Mouse (Mus musculus): ENCODE data around the gene Eif3i. TPM values are rescaled to one million over a fixed set of nuclear protein-coding genes. Genes with fewer than 3 reads are reported as not detected.
A peak's percentile ranks its signal among the peaks of the same experiment; 100 is the strongest.

Eif3i gene
- polyA plus RNA-seq, 1 experiment = 204 TPM

DNA sequence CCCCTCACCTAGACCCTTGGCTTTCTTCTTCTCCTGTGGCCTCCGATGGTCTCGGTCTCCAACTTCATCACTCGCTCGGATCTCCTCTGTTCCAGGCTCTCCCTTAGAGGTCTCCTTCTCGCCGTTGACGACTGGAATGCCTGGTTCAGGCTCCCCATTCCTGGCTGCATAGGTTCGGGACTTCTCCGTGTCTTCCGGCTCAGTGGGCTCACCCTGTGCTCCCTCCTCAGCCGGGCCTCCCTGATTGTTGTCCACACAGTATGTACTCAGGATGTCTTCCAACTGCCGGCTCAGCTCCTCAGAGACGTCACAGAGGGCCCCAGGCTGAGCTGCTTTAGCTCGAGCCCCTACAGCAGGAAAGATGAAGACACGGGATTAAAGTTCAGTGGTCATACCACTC is 38.8 kb upstream of the Eif3i start:
- peaks cover 6% of the 10 kb centered on the region for H3K36me3 ChIP-seq (ENCODE audit: control insufficient read depth, insufficient read depth, low read length)
- TF ChIP-seq POLR2A (IDR thresholded peaks at IDR 0.05; ENCODE audit: control insufficient read depth, low read depth, low read length) (no peak), CTCF (IDR thresholded peaks at IDR 0.05; ENCODE audit: control insufficient read depth, insufficient read depth, insufficient replicate concordance, low read depth, low read length) (no peak)
- peaks cover 12% of the 10 kb centered on the region for H3K4me1 ChIP-seq (ENCODE audit: control insufficient read depth, insufficient read depth, low read length)
- H3K4me3 ChIP-seq (ENCODE audit: control insufficient read depth, low read depth, low read length) = peak overlapping the region; percentile 4
- H3K27me3 ChIP-seq (ENCODE audit: control insufficient read depth, insufficient read depth, low read length) = no peaks in the 10 kb centered on the region
- H3K27ac ChIP-seq (ENCODE audit: control insufficient read depth, insufficient read depth, low read depth, low read length) = 0 out of 2 replicates have a peak overlapping the region, but pooled peaks have one; percentile 3

DNA sequence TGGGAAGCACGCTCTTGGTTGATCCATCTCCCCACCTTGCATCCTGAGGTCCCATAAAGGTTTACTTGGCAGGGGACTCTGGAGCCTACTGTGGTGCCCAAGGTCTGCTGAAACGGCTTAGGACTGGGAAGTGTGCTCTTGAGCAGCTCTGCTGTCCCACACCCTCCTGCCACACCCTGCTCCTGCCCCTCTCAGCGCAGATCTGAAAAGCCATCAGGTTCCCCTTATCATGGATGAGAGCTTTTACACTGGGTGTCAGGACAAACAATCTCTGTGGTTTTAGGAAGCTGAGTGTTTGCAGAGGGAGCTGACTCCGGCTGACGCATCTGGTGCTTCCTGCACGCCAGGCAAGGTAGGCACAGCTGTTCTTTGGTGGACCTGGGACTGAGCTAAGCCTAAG is 33.4 kb upstream of the Eif3i start:
- Histone ChIP-seq H3K36me3 (ENCODE audit: control insufficient read depth, insufficient read depth, low read length) (peaks cover 8% of the 10 kb centered on the region), H3K4me3 (ENCODE audit: control insufficient read depth, low read depth, low read length) (no peak overlapping the region), H3K27me3 (ENCODE audit: control insufficient read depth, insufficient read depth, low read length) (no peaks in the 10 kb centered on the region), H3K27ac (ENCODE audit: control insufficient read depth, insufficient read depth, low read depth, low read length) (no peak overlapping the region), H3K4me1 (ENCODE audit: control insufficient read depth, insufficient read depth, low read length) (no peaks in the 10 kb centered on the region)
- TF ChIP-seq POLR2A (IDR thresholded peaks at IDR 0.05; ENCODE audit: control insufficient read depth, low read depth, low read length) (no peak), CTCF (IDR thresholded peaks at IDR 0.05; ENCODE audit: control insufficient read depth, insufficient read depth, insufficient replicate concordance, low read depth, low read length) (no peak)

GRCm38 (mm10) chr4:129631867-129632266 is 31.4 kb upstream of the Eif3i start:
- TF ChIP-seq CTCF (IDR thresholded peaks at IDR 0.05; ENCODE audit: control insufficient read depth, insufficient read depth, insufficient replicate concordance, low read depth, low read length) = no peak
- no peak for TF ChIP-seq POLR2A (IDR thresholded peaks at IDR 0.05; ENCODE audit: control insufficient read depth, low read depth, low read length)

DNA sequence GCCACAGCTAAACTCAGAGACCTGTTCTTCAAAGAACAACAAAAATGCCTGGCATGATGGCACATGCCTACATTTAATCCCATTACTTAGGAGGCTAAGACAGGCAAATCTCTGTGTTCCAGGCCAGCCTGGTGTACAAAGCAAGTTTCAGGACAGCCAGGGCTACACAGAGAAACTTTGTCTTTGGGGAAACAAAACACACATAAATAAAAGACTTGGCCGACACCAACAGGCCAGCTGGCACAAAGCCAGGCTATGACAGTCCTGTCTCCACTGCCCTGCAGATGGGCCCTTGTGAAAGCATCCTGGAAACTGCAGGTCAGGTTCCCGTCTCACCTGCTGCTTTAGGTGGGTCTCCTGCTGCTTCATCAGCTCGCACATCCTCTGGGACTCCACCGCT is 30.5 kb upstream of the Eif3i start:
- H3K4me3 ChIP-seq (ENCODE audit: control insufficient read depth, low read depth, low read length) = no peak overlapping the region
- H3K4me1 ChIP-seq (ENCODE audit: control insufficient read depth, insufficient read depth, low read length) = no peaks in the 10 kb centered on the region
- H3K36me3 ChIP-seq (ENCODE audit: control insufficient read depth, insufficient read depth, low read length) = peaks cover 8% of the 10 kb centered on the region

More at GRCm38 (mm10) chr4:129631867-129632266, 31.4 kb upstream of the Eif3i start:
- Histone ChIP-seq H3K36me3 (ENCODE audit: control insufficient read depth, insufficient read depth, low read length) (peaks cover 8% of the 10 kb centered on the region), H3K27me3 (ENCODE audit: control insufficient read depth, insufficient read depth, low read length) (no peaks in the 10 kb centered on the region), H3K4me3 (ENCODE audit: control insufficient read depth, low read depth, low read length) (no peak overlapping the region), H3K4me1 (ENCODE audit: control insufficient read depth, insufficient read depth, low read length) (no peaks in the 10 kb centered on the region), H3K27ac (ENCODE audit: control insufficient read depth, insufficient read depth, low read depth, low read length) (no peak overlapping the region)

DNA sequence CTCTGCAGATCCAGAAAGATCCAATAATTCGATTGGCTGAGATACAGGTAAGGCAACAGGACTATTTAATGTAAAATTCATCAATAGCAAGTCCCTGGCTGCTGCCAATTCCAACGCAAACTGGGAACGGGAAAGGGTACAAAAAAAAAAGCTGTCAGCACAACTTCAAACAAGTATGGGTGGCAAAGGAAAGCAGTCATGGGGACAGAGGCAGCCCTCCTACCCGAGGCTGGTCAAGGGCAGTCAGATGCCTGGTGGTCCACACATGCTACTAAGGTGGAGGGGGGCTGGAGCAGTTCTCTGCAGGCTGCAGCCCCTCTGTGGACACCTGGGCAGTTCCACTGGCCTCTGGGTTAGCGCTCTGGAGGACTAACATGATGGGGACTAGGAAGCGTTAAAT is 25.6 kb upstream of the Eif3i start:
- H3K36me3 ChIP-seq (ENCODE audit: control insufficient read depth, insufficient read depth, low read length) = no peaks in the 10 kb centered on the region; the same call in 1 of the 2 replicates

More for the DNA sequence above, 30.5 kb upstream of the Eif3i start:
- TF ChIP-seq CTCF (IDR thresholded peaks at IDR 0.05; ENCODE audit: control insufficient read depth, insufficient read depth, insufficient replicate concordance, low read depth, low read length) = no peak
- TF ChIP-seq POLR2A (IDR thresholded peaks at IDR 0.05; ENCODE audit: control insufficient read depth, low read depth, low read length) = no peak
- Histone ChIP-seq H3K27ac (ENCODE audit: control insufficient read depth, insufficient read depth, low read depth, low read length) (no peak overlapping the region), H3K27me3 (ENCODE audit: control insufficient read depth, insufficient read depth, low read length) (no peaks in the 10 kb centered on the region)

DNA sequence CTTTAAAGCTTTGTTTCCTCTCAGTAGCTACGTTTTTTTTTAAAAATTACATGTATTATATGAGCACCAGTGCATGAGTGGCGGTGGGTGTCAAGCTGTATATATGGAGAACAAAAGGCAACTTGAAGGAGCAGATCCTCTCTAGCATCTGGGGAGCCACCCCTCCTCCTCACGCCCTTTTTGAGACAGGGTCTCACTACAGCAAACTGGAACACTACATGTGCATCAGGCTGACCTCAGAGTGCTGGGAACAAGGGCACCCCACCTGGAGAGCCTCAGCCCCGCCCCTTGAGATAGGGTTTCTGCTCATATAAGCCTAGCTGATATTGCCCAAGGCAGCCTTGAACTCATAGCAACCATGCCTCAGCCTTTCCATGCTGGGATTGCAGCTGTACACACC is 25.0 kb upstream of the Eif3i start:
- Histone ChIP-seq H3K4me3 (ENCODE audit: control insufficient read depth, low read depth, low read length) (no peak overlapping the region), H3K36me3 (ENCODE audit: control insufficient read depth, insufficient read depth, low read length) (no peaks in the 10 kb centered on the region; the same call in 1 of the 2 replicates), H3K27ac (ENCODE audit: control insufficient read depth, insufficient read depth, low read depth, low read length) (no peak overlapping the region)

More for the DNA sequence above, 25.6 kb upstream of the Eif3i start:
- TF ChIP-seq POLR2A (IDR thresholded peaks at IDR 0.05; ENCODE audit: control insufficient read depth, low read depth, low read length) (no peak), CTCF (IDR thresholded peaks at IDR 0.05; ENCODE audit: control insufficient read depth, insufficient read depth, insufficient replicate concordance, low read depth, low read length) (no peak)
- Histone ChIP-seq H3K27ac (ENCODE audit: control insufficient read depth, insufficient read depth, low read depth, low read length) (no peak overlapping the region), H3K4me1 (ENCODE audit: control insufficient read depth, insufficient read depth, low read length) (peaks cover 18% of the 10 kb centered on the region), H3K27me3 (ENCODE audit: control insufficient read depth, insufficient read depth, low read length) (no peaks in the 10 kb centered on the region), H3K4me3 (ENCODE audit: control insufficient read depth, low read depth, low read length) (no peak overlapping the region)

DNA sequence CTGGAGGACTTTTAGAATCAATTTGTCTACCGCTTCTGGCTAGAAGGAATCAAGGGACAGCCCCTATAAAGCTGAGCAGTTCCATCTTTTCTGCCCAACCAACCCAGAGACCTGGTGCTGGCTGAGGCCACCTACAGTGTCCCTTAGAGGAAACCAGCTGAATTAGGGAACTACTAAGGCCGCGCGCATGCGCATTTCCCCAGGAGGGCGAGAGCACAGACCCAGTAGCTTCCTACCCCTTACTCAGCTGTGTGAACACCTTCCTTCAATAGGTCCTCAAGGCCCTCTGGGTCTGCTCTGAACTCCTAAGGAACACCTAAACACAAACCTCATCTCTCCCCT is 24.6 kb upstream of the Eif3i start:
- Histone ChIP-seq H3K4me1 (ENCODE audit: control insufficient read depth, insufficient read depth, low read length) (peaks cover 23% of the 10 kb centered on the region), H3K27me3 (ENCODE audit: control insufficient read depth, insufficient read depth, low read length) (no peaks in the 10 kb centered on the region), H3K36me3 (ENCODE audit: control insufficient read depth, insufficient read depth, low read length) (no peaks in the 10 kb centered on the region; the same call in 1 of the 2 replicates), H3K27ac (ENCODE audit: control insufficient read depth, insufficient read depth, low read depth, low read length) (peak overlapping the region; percentile 78), H3K4me3 (ENCODE audit: control insufficient read depth, low read depth, low read length) (peak overlapping the region; percentile 26)
- no peak for TF ChIP-seq CTCF (IDR thresholded peaks at IDR 0.05; ENCODE audit: control insufficient read depth, insufficient read depth, insufficient replicate concordance, low read depth, low read length)
- no peak for TF ChIP-seq POLR2A (IDR thresholded peaks at IDR 0.05; ENCODE audit: control insufficient read depth, low read depth, low read length)

More for the DNA sequence above, 25.0 kb upstream of the Eif3i start:
- Histone ChIP-seq H3K4me1 (ENCODE audit: control insufficient read depth, insufficient read depth, low read length) (peaks cover 23% of the 10 kb centered on the region), H3K27me3 (ENCODE audit: control insufficient read depth, insufficient read depth, low read length) (no peaks in the 10 kb centered on the region)
- no peak for TF ChIP-seq CTCF (IDR thresholded peaks at IDR 0.05; ENCODE audit: control insufficient read depth, insufficient read depth, insufficient replicate concordance, low read depth, low read length)
- TF ChIP-seq POLR2A (IDR thresholded peaks at IDR 0.05; ENCODE audit: control insufficient read depth, low read depth, low read length) = no peak

Measured in testis, adult 2 months (tissue).